Mouse (Mus musculus): ENCODE measurements around the gene Ppp1r3g.
"Not testable (repeated sequence)": the region's sequence is repeated elsewhere in the genome, so short reads cannot be mapped to it uniquely, and the experiment has no call there.

Ppp1r3g gene

GRCm38 (mm10) chr13:35958539-35958938 lies at the start of gene Ppp1r3g:
Gene Ppp1r3g, plus strand, starts transcription at chr13:35958839.
- DNase-seq (ENCODE audit: low spot score in 2 of 2), result no peak

- DNase-seq (ENCODE audit: low spot score in 2 of 2), result no peak
Observed at GRCm38 (mm10) chr13:35911476-35911875, 47.2 kb upstream of the Ppp1r3g start.

GRCm38 (mm10) chr13:35937991-35938390 lies 20.6 kb upstream of the Ppp1r3g start:
- DNase-seq (ENCODE audit: low spot score in 2 of 2), result no peak

- DNase-seq (ENCODE audit: low spot score in 2 of 2), result no peak
Observed at GRCm38 (mm10) chr13:35939871-35940665, 18.6 kb upstream of the Ppp1r3g start.

GRCm38 (mm10) chr13:35940934-35941333 lies 17.7 kb upstream of the Ppp1r3g start:
- DNase-seq (ENCODE audit: low spot score in 2 of 2), result no peak

- DNase-seq (ENCODE audit: low spot score in 2 of 2), result no peak
Observed at GRCm38 (mm10) chr13:35946659-35947353, 11.8 kb upstream of the Ppp1r3g start.

GRCm38 (mm10) chr13:35947354-35948000 lies 11.2 kb upstream of the Ppp1r3g start:
- peak; percentile 60 to 89 for DNase-seq (ENCODE audit: low spot score in 2 of 2)

GRCm38 (mm10) chr13:35949814-35950455 lies 8.7 kb upstream of the Ppp1r3g start:
- no peak for DNase-seq (ENCODE audit: low spot score in 2 of 2)

- no peak for DNase-seq (ENCODE audit: low spot score in 2 of 2)
Observed at GRCm38 (mm10) chr13:35959391-35960067, 890 bp downstream of the Ppp1r3g start.

GRCm38 (mm10) chr13:35963583-35963982 lies 4.9 kb downstream of the Ppp1r3g start:
- DNase-seq (ENCODE audit: low spot score in 2 of 2), result no peak

- no peak for DNase-seq (ENCODE audit: low spot score in 2 of 2)
Observed at GRCm38 (mm10) chr13:35967690-35968089, 9.1 kb downstream of the Ppp1r3g start.

GRCm38 (mm10) chr13:35968131-35968718 lies 9.6 kb downstream of the Ppp1r3g start:
- no peak for DNase-seq (ENCODE audit: low spot score in 2 of 2)

- DNase-seq (ENCODE audit: low spot score in 2 of 2), result peak in 1 of 2 experiments; percentile 63
Observed at GRCm38 (mm10) chr13:35968719-35969430, 10.2 kb downstream of the Ppp1r3g start.

GRCm38 (mm10) chr13:35969431-35969721 lies 10.7 kb downstream of the Ppp1r3g start:
- no peak for DNase-seq (ENCODE audit: low spot score in 2 of 2)

GRCm38 (mm10) chr13:35969829-35970228 lies 11.2 kb downstream of the Ppp1r3g start:
- DNase-seq (ENCODE audit: low spot score in 2 of 2), result no peak

GRCm38 (mm10) chr13:35976912-35977311 lies 18.3 kb downstream of the Ppp1r3g start:
- no peak for DNase-seq (ENCODE audit: low spot score in 2 of 2)

- no peak for DNase-seq (ENCODE audit: low spot score in 2 of 2)
Observed at GRCm38 (mm10) chr13:35980471-35980870, 21.8 kb downstream of the Ppp1r3g start.

GRCm38 (mm10) chr13:35982985-35983384 lies 24.3 kb downstream of the Ppp1r3g start:
- no peak for DNase-seq (ENCODE audit: low spot score in 2 of 2)

- DNase-seq (ENCODE audit: low spot score in 2 of 2), result no peak
Observed at GRCm38 (mm10) chr13:35989329-35989728, 30.7 kb downstream of the Ppp1r3g start.

GRCm38 (mm10) chr13:35991185-35991584 lies 32.5 kb downstream of the Ppp1r3g start:
- DNase-seq (ENCODE audit: low spot score in 2 of 2), result not testable (repeated sequence)

GRCm38 (mm10) chr13:35994067-35994466 lies 35.4 kb downstream of the Ppp1r3g start:
- DNase-seq (ENCODE audit: low spot score in 2 of 2), result no peak

Measured in spleen, postnatal 4 days (tissue).